Mouse (Mus musculus): ENCODE measurements at regions not wholly inside any gene's neighbourhood (a gene's known extent, or its start where the extent isn't known, plus 50 kb on each side); places are given as distances from the start of the nearest gene placed in this dataset.

DNA sequence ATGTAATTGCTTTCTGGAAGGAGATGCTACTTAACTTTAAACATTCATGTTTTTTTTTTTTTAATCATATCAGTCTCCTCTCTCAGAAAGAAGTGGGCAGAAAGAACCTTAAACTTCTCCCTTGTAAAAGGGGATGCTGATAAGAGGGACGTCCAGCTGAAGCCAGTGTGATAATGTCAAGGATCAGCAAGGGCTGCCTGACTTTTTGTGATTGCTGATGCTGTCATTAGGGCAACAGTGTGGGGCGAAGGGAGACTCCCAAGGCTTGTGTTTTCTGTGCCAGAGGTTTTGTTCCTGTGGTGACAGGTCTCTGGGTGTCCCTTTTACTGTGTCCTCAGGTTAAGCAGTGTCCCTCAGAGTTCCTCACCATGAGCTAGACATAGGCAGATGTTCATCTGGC lies 61.8 kb upstream of the Prkar2b start:
- in situ Hi-C loops (cut with MboI; ENCODE audit: unreplicated experiment in 2 of 2) = loop anchor here in 1 of 2 experiments (25.0 kb wide), 1 partner anchor 1189 kb away; no protein-coding TSS in a partner anchor

DNA sequence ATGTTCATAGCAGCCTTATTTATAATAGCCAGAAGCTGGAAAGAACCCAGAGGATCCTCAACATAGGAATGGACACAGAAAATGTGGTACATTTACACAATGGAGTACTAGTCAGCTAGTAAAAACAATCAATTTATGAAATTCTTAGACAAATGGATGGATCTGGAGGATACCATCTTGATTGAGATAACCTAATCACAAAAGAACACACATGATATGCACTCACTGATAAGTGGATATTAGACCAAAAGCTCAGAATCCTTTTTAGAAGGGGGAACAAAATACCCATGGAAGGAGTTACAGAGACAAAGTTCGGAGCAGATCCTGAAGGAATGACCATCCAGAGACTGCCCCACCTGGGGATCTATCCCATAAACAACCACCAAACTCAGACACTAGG lies 60.9 kb upstream of the Prkar2b start:
- in situ Hi-C loops (cut with MboI; ENCODE audit: unreplicated experiment in 2 of 2) = loop anchor here in 1 of 2 experiments (25.0 kb wide), 1 partner anchor 1190 kb away; no protein-coding TSS in a partner anchor

DNA sequence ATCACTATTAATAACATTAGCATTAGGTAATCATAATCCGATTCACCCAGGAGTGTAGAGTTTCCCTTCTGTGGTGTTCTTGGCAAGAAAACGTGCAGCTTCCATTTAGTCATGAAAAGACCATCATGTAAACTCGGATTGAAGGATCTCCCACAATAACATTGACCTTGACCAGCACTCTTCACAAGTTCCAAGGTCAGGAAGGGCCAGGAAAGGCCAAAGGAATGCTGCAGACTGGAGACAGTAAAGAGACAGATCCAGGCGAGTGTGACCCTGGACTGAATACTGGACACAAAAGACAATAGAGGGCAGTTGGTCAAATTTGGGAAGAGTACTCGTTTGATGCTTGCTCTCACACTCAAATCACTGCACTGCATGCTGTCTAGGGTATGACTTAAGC lies 51.6 kb upstream of the Prkar2b start:
- in situ Hi-C loops (cut with MboI; ENCODE audit: unreplicated experiment in 2 of 2) = loop anchor here in 1 of 2 experiments (25.0 kb wide), 1 partner anchor 1200 kb away; no protein-coding TSS in a partner anchor

DNA sequence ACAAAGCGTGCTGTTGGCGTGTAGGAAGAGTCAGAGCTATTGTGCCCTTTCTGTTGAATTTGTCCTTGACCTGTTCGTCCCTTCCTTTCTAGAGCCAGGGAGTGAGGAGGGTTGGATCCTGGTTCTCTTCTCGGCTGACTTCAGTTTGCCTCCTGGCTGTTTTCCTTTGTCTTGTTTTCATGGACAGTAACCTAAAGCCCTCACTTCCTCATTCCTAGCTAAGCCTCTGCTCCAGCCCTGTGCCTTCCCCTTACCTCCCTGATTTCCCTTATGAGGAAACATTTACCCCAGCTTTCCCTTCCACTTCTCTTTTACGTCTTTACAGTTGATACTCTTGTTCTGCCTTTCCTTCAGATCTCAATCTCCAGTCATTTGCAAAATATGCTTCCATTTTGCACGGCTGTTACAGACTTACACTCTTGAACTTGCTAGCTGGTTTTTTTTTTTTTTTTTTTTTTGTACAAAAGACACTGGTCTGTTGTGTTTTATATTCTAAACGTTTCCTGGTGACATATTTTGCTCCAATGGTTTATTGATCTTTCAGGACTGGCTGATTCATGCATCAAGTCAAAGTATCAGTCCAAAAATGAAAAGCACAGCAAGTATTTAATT lies 50.5 kb upstream of the Prkar2b start:
- in situ Hi-C loops (cut with MboI; ENCODE audit: unreplicated experiment in 2 of 2) = loop anchor here in 1 of 2 experiments (25.0 kb wide), 1 partner anchor 1201 kb away; no protein-coding TSS in a partner anchor

DNA sequence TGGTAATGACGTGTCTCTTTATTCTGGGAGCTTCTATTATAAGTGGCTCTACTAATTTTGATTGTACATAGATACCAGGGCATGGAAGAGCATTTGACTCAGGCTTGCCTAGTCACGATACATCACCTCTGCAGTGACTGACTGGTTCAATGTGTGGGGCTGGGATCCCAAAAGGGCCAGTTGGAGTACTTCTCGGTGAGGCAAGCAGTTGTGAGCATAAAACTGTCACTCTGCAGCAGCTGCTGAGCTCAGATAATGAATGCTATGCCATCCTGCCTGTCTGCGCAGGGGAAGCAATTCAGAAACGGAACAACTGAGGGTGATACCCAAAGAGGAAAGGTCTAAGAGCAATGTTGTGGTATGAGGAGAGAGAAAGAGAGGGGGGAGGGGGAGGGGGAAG lies 49.8 kb upstream of the Prkar2b start:
- in situ Hi-C loops (cut with MboI; ENCODE audit: unreplicated experiment in 2 of 2) = loop anchor here in 1 of 2 experiments (25.0 kb wide), 1 partner anchor 1201 kb away; no protein-coding TSS in a partner anchor

All from v-Abl transformed pro-B cells (cell line).